Mouse (Mus musculus): Measurements from ENCODE around the gene Rictor.
"Not testable (repeated sequence)": the region's sequence is repeated elsewhere in the genome, so short reads cannot be mapped to it uniquely, and the experiment has no call there.

Gene Rictor

GRCm38 (mm10) chr15:6733076-6733475, 24.9 kb downstream of the Rictor start:
- no peak for DNase-seq (ENCODE audit: low read depth, low spot score)

GRCm38 (mm10) chr15:6739180-6739579, 31.0 kb downstream of the Rictor start:
- no peak for DNase-seq (ENCODE audit: low read depth, low spot score)

DNA sequence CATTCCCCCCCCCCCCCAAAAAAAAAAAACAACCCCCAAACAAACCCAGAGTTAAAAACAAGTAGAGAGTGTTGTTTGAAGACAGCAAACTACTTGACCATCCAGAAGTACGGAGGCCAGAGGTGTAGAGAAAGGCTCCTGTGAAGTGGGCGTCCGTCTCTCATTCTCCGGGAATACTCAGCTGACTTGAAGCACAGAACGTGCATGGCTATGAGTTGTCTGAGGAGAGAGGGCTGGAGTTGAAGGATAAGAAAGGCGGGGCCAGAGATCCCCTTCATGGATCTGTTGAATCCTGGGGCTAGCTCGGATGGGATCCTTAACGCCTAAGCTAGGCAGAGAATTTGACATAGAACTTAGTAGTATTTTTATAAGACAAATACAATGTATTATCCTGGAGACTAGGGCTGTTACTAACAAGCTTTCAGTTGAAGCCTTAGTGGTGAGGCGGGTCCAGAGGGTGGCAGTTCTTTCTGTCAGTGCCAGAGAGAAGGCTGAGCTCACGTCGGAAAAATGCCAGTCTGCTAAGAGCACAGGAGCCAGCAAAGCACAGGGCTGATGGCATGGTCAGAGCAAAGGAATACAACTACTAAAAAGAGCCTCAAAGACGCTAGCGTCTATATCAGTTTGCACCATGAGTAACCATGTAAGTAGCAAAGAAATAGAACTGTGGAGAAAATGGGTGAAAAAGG, 34.3 kb downstream of the Rictor start:
- DNase-seq (ENCODE audit: low read depth, low spot score): no peak

GRCm38 (mm10) chr15:6743723-6744122, 35.5 kb downstream of the Rictor start:
- DNase-seq (ENCODE audit: low read depth, low spot score): no peak

- not testable (repeated sequence) for DNase-seq (ENCODE audit: low read depth, low spot score)
These were observed 38.3 kb downstream of the Rictor start for GRCm38 (mm10) chr15:6746301-6746983.

DNA sequence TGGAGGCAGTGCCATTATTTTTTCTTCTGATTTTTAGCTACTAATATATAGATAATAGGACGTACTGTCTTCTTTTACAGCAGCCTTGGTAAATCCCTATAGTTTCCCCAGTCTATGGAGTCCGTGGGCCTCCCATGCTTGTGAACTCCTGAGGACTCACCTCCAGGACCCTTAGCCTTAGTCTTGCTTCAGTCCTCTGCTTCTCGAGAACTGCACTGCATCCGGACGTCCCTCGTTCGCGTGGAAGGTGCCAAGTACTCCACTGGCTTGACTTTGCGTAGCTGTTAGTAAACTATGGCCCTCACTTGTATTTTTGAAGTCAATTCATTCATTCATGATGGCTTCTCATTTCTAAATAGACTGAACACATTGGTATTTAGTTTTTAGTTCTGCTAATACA, 38.8 kb downstream of the Rictor start:
- no peak for DNase-seq (ENCODE audit: low read depth, low spot score)

GRCm38 (mm10) chr15:6754400-6754799, 46.2 kb downstream of the Rictor start:
- no peak for DNase-seq (ENCODE audit: low read depth, low spot score)

DNA sequence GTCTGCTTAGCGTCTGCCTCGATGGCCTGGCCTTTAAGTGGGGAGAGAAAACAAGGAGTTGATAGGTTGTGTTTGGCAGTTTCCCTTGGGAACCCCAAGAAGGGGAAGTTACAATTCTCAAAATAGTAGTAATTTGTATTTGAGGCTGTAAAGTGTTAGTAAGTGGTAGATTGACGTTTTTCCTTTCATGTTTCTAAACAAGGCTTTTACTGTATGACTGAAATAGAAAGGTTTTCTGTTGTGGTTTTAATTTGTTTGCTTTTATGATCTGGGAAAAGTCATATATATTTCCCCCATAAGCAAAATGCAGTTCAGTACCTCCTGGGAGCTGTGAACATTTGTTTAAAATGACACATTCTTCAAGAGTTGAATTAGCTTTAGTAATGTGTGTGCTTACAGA, 64.1 kb downstream of the Rictor start:
- no peak for DNase-seq (ENCODE audit: low read depth, low spot score)

DNA sequence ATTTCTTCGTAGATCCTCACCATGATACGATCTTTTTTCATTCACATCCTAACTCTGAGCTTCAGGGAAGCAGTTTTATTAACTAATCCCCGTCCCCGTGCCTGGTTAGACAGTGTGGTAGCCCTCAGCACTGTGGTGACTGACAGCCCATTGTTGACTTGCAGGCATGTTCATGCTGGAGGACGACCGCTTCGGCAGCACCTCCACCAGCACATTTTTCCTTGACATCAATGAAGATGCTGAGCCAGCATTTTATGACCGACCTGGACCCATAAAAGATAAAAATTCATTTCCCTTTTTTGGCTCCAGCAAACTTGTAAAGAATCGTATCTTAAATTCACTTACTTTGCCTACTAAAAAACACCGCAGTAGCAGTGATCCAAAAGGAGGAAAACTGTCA, 78.0 kb downstream of the Rictor start:
- DNase-seq (ENCODE audit: low read depth, low spot score): no peak

DNA sequence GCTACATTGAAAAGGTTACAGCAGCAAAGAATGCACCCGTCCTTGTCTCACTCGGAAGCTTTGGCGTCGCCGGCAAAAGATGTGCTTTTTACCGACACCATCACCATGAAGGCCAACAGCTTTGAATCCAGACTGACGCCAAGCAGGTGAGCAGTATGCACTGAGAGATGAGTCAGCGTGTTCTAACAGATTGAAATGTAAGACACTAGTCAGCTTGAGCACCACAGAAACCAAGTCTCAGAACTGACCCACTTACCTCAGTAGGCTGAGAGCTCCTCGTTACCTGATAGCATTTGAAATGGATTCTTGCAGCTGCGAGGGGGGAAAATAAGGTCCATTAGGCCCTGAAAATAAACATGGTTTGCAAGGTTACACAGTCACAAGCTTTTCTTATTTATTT, 79.1 kb downstream of the Rictor start:
- DNase-seq (ENCODE audit: low read depth, low spot score): no peak

- DNase-seq (ENCODE audit: low read depth, low spot score): no peak
These were observed 81.8 kb downstream of the Rictor start for GRCm38 (mm10) chr15:6790011-6790410.

DNA sequence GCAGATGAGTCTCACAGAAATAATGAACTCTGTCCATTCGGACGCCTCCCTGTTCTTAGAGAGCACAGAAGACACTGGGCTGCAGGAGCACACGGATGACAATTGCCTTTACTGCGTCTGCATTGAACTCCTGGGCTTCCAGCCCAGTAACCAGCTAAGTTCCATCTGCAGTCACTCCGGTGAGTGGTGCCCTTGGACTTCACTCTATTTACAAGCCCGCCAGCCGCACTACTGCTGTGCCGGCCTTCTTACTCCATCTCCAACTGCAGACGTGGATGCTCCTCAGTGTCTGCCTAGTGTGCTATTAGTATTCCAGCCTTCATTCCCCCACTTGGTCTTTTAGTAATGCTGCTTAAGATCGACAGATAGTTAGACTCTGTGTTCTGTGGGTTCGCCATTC, 83.5 kb downstream of the Rictor start:
- DNase-seq (ENCODE audit: low read depth, low spot score): no peak

GRCm38 (mm10) chr15:6792846-6793245, 84.7 kb downstream of the Rictor start:
- DNase-seq (ENCODE audit: low read depth, low spot score): no peak

GRCm38 (mm10) chr15:6801212-6801611, 93.0 kb downstream of the Rictor start:
- not testable (repeated sequence) for DNase-seq (ENCODE audit: low read depth, low spot score)

- no peak for DNase-seq (ENCODE audit: low read depth, low spot score)
These were observed 107.6 kb downstream of the Rictor start for GRCm38 (mm10) chr15:6815807-6816206.

DNA sequence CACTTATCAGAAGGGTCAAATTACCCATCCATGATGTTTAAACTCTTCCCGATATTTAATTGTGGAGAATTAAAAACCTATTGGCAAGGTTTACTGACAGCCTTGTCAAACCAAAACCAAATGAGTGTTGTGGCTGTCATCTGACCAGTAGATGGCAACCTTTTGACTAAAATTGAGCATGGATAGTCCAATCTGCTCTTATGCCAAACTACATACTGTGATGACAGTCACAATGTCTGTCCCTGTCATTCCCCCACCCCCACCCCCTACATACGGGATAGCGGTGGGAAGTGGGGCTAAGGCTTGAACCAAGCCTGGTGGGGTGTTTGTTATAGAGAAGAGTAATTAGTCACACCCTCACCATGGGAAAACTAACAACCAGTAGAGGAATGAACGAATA, 132.0 kb downstream of the Rictor start:
- DNase-seq (ENCODE audit: low read depth, low spot score): peak; percentile 5

- DNase-seq (ENCODE audit: low read depth, low spot score): no peak
These were observed 141.7 kb downstream of the Rictor start for GRCm38 (mm10) chr15:6849851-6850250.
